Mouse (Mus musculus) CH12.LX (cell line): ENCODE measurements at regions not wholly inside any gene's neighbourhood (a gene's known extent, or its start where the extent isn't known, plus 50 kb on each side); places are given as distances from the start of the nearest gene placed in this dataset.

Experiments
- DNase-seq: peaks from one replicate; pipeline ENCODE4 v3.0.0-alpha.2; 2013; ENCODE audit errors: extremely low read depth
- H3K27ac ChIP-seq: 2 replicates; pipeline ENCODE4 v1.5.1; 2012; ENCODE audit warnings: low read depth, mild to moderate bottlenecking, control low read depth, moderate library complexity; ENCODE audit not compliant: insufficient read depth
- H3K27me3 ChIP-seq: replicated peaks from 2 replicates; pipeline ENCODE3; 2012; ENCODE audit warnings: inconsistent platforms
- H3K36me3 ChIP-seq, 2 experiments: replicated peaks in 1 of 2; 2 replicates each; pipeline versions ENCODE3 to v1.6.1; 2012; ENCODE audit warnings: inconsistent platforms in 1 of 2, low read length in 1 of 2, mild to moderate bottlenecking in 1 of 2, mixed read lengths in 1 of 2, moderate library complexity in 1 of 2; ENCODE audit not compliant: control insufficient read depth in 1 of 2, insufficient read depth in 1 of 2
- H3K4me1 ChIP-seq, 2 experiments: 2 replicates each; pipeline ENCODE4 v1.6.1; 2012; ENCODE audit warnings: inconsistent platforms in 1 of 2, moderate library complexity in 1 of 2; ENCODE audit not compliant: insufficient read depth in 2 of 2, control insufficient read depth in 1 of 2
- H3K4me2 ChIP-seq: 2 replicates; pipeline ENCODE4 v1.6.1; 2012; ENCODE audit warnings: low read depth, mild to moderate bottlenecking, control low read depth; ENCODE audit not compliant: poor library complexity, insufficient read depth, severe bottlenecking
- H3K4me3 ChIP-seq, 3 experiments: fragments of 150-350 bp in 1 of 3; sonication (generic) in 1 of 3; replicated peaks in 1 of 3; 2 replicates each; pipeline versions ENCODE3 to v1.5.1; 2011 to 2012; ENCODE audit warnings: low read depth in 2 of 3, low read length in 2 of 3, mild to moderate bottlenecking in 2 of 3, moderate library complexity in 2 of 3, control low read depth in 1 of 3, improper control_type of control experiment in 1 of 3, inconsistent platforms in 1 of 3, mixed read lengths in 1 of 3; ENCODE audit not compliant: poor library complexity in 1 of 3
- H3K79me2 ChIP-seq: replicated peaks from 2 replicates; pipeline ENCODE4 v1.6.1; 2012; ENCODE audit warnings: mild to moderate bottlenecking, moderate library complexity; ENCODE audit not compliant: control insufficient read depth, poor library complexity, insufficient read depth, severe bottlenecking; ENCODE audit errors: extremely low read depth
- H3K9ac ChIP-seq: 2 replicates; pipeline ENCODE4 v1.6.1; 2012; ENCODE audit warnings: low read depth, mild to moderate bottlenecking, control low read depth, moderate library complexity; ENCODE audit not compliant: insufficient read depth
- H3K9me3 ChIP-seq: replicated peaks from 2 replicates; pipeline ENCODE3; 2012; ENCODE audit warnings: low read length, inconsistent platforms, mixed read lengths
- BHLHE40 ChIP-seq: IDR thresholded peaks from 2 replicates; pipeline ENCODE4 v1.6.1; 2011; ENCODE audit warnings: mild to moderate bottlenecking, low read depth, low read length, improper control_type of control experiment
- CTCF ChIP-seq, 2 experiments: IDR thresholded peaks in 1 of 2; conservative IDR thresholded peaks in 1 of 2; 2 replicates each; pipeline ENCODE4 v1.5.1; 2011 to 2012; ENCODE audit warnings: low read depth in 2 of 2, low read length in 2 of 2, improper control_type of control experiment in 1 of 2, inconsistent platforms in 1 of 2, mild to moderate bottlenecking in 1 of 2, moderate library complexity in 1 of 2
- ELF1 ChIP-seq: IDR thresholded peaks from 2 replicates; pipeline ENCODE4 v1.6.1; 2014; ENCODE audit warnings: low read depth, mild to moderate bottlenecking, inconsistent platforms, low read length, improper control_type of control experiment
- KAT2A ChIP-seq: IDR thresholded peaks from 2 replicates; pipeline ENCODE4 v1.6.1; 2012; ENCODE audit warnings: low read length, improper control_type of control experiment, inconsistent platforms; ENCODE audit not compliant: insufficient replicate concordance
- SMC3 ChIP-seq: IDR thresholded peaks from 2 replicates; pipeline ENCODE4 v1.6.1; 2011; ENCODE audit warnings: low read depth, low read length, improper control_type of control experiment
- TCF12 ChIP-seq: IDR thresholded peaks from 2 replicates; pipeline ENCODE4 v1.6.1; 2014; ENCODE audit warnings: low read depth, mild to moderate bottlenecking, inconsistent platforms, low read length, improper control_type of control experiment
- UBTF ChIP-seq: IDR thresholded peaks from 2 replicates; pipeline ENCODE4 v1.6.1; 2012; ENCODE audit warnings: low read depth, mild to moderate bottlenecking, inconsistent platforms, low read length, improper control_type of control experiment, moderate library complexity
- USF1 ChIP-seq: IDR thresholded peaks from 2 replicates; pipeline ENCODE4 v1.6.1; 2014; ENCODE audit warnings: low read depth, mild to moderate bottlenecking, inconsistent platforms, low read length, improper control_type of control experiment
- ZC3H11A ChIP-seq: IDR thresholded peaks from 2 replicates; pipeline ENCODE4 v1.6.1; 2012; ENCODE audit warnings: low read depth, mild to moderate bottlenecking, inconsistent platforms, low read length, improper control_type of control experiment
- ZNF384 ChIP-seq: IDR thresholded peaks from 2 replicates; pipeline ENCODE4 v1.6.1; 2012; ENCODE audit warnings: low read depth, low read length, improper control_type of control experiment, inconsistent platforms
- dilution Hi-C: fragments of 300-500 bp; cut with MboI; formaldehyde crosslinking; loops from 2 replicates; pipeline ENCODE4 v1.14.3; 2020; ENCODE audit warnings: low sequenced_read_pairs; ENCODE audit not compliant: extremely low pct_unique_long_range_greater_than_20kb, extremely low pct_ligation_motif_present
- in situ Hi-C: fragments of 300-500 bp; cut with MboI; formaldehyde crosslinking; loops from 3 replicates; pipeline ENCODE4 v1.14.3; 2019; ENCODE audit warnings: low sequenced_read_pairs, low pct_ligation_motif_present, low pct_unique_long_range_greater_than_20kb, mixed read lengths

GRCm38 (mm10) chr11:71517377-71517776, 232.3 kb upstream of the Wscd1 start:
- Histone ChIP-seq H3K9me3 (no peaks in the 10 kb centered on the region), H3K36me3 (no peaks in the 10 kb centered on the region), H3K4me1 (peaks cover under 1 to 5% of the 10 kb centered on the region in 2 experiments; a peak in 1 of 4 replicates), H3K9ac (no peak overlapping the region), H3K4me2 (no peak overlapping the region), H3K79me2 (no peaks in the 10 kb centered on the region), H3K27me3 (peaks cover 97% of the 10 kb centered on the region)
- no peak for DNase-seq
- in situ Hi-C loops (no loop called here), dilution Hi-C loops (no loop called here)
- TF ChIP-seq BHLHE40 (no peak), KAT2A (no peak), TCF12 (no peak), USF1 (no peak), ZC3H11A (no peak)
- TF ChIP-seq, all 38 proteins: peak for 0
- no peak overlapping the region for H3K27ac ChIP-seq
- no peak overlapping the region for H3K4me3 ChIP-seq

GRCm38 (mm10) chr11:71527691-71528090, 222.0 kb upstream of the Wscd1 start:
- Histone ChIP-seq H3K36me3 (no peaks in the 10 kb centered on the region), H3K79me2 (no peaks in the 10 kb centered on the region), H3K4me3 (no peak overlapping the region), H3K4me1 (no peaks in the 10 kb centered on the region), H3K9me3 (no peaks in the 10 kb centered on the region), H3K9ac (no peak overlapping the region), H3K27ac (no peak overlapping the region), H3K27me3 (peaks cover 85% of the 10 kb centered on the region), H3K4me2 (no peak overlapping the region)
- TF ChIP-seq SMC3 (no peak), ZNF384 (no peak), UBTF (no peak), ELF1 (no peak)
- no peak for DNase-seq
- in situ Hi-C loops (no loop called here), dilution Hi-C loops (no loop called here)

- no peak for DNase-seq
- Histone ChIP-seq H3K79me2 (no peaks in the 10 kb centered on the region), H3K4me3 (no peak overlapping the region), H3K27me3 (peaks cover 87% of the 10 kb centered on the region), H3K36me3 (no peaks in the 10 kb centered on the region), H3K4me2 (no peak overlapping the region), H3K9ac (no peak overlapping the region), H3K9me3 (no peaks in the 10 kb centered on the region), H3K27ac (no peak overlapping the region), H3K4me1 (no peaks in the 10 kb centered on the region)
- TF ChIP-seq CTCF (conservative IDR thresholded peaks at IDR 0.05 in 1 of 2, IDR thresholded peaks at IDR 0.05 in 1 of 2; ENCODE audit: low read depth in 2 of 2, low read length in 2 of 2), result no peak
- dilution Hi-C loops (no loop called here), in situ Hi-C loops (no loop called here)
Measured at GRCm38 (mm10) chr11:71528588-71528987, 221.1 kb upstream of the Wscd1 start.
